Mouse (Mus musculus) layer of hippocampus, postnatal 14 days (tissue): Measurements from ENCODE around the gene Cplx2. TPM values are rescaled to one million over a fixed set of nuclear protein-coding genes. Genes with fewer than 3 reads are reported as not detected.

Experiments
- DNase-seq, 2 experiments: peaks; one replicate each; pipeline ENCODE4 v3.0.0; 2021 to 2022; ENCODE audit warnings: low spot score in 2 of 2, mixed read lengths in 1 of 2
- long read RNA-seq, 2 experiments: library from polyadenylated mRNA; stranded (forward); transcript quantifications; one replicate each; pipeline ENCODE4 v2.0.0; 2021
- total RNA-seq, 2 experiments: library from RNA; stranded (reverse); gene quantifications; 2 replicates each; pipeline ENCODE4 v1.2.3; 2021

Gene Cplx2
- total RNA-seq = 100 to 1,000 TPM; 818 to 860 TPM
- long read RNA-seq, experiment 1, full-length matches to known transcripts = 4 of 235 reads
- long read RNA-seq, experiment 1, partial matches to known transcripts = 1 of 235 reads
- long read RNA-seq, experiment 1, other reads (novel, unspliced or antisense) = 230 of 235 reads
- long read RNA-seq, experiment 2, full-length matches to known transcripts = 3 of 6 reads
- long read RNA-seq, experiment 2, partial matches to known transcripts = 1 of 6 reads
- long read RNA-seq, experiment 2, other reads (novel, unspliced or antisense) = 2 of 6 reads

- DNase-seq = no peak
These were observed at the start of gene Cplx2 for GRCm38 (mm10) chr13:54371049-54371386. Cplx2 (plus strand) TSS chr13:54371349.

- no peak for DNase-seq
These were observed 48.5 kb upstream of the Cplx2 start for GRCm38 (mm10) chr13:54322396-54323306.

GRCm38 (mm10) chr13:54323307-54324165 is 47.6 kb upstream of the Cplx2 start:
- no peak for DNase-seq

GRCm38 (mm10) chr13:54324178-54324577 is 47.0 kb upstream of the Cplx2 start:
- no peak for DNase-seq

- peak in 1 of 2 experiments; percentile 68 for DNase-seq
These were observed 45.3 kb upstream of the Cplx2 start for GRCm38 (mm10) chr13:54325814-54326213.

GRCm38 (mm10) chr13:54326686-54327447 is 44.3 kb upstream of the Cplx2 start:
- no peak for DNase-seq

- no peak for DNase-seq
These were observed 43.1 kb upstream of the Cplx2 start for GRCm38 (mm10) chr13:54328029-54328428.

GRCm38 (mm10) chr13:54328954-54329490 is 42.1 kb upstream of the Cplx2 start:
- no peak for DNase-seq

- DNase-seq = no peak
These were observed 39.1 kb upstream of the Cplx2 start for GRCm38 (mm10) chr13:54331825-54332675.

GRCm38 (mm10) chr13:54332921-54333477 is 38.1 kb upstream of the Cplx2 start:
- DNase-seq = no peak

GRCm38 (mm10) chr13:54337058-54337457 is 34.1 kb upstream of the Cplx2 start:
- no peak for DNase-seq

- DNase-seq = no peak
These were observed 33.6 kb upstream of the Cplx2 start for GRCm38 (mm10) chr13:54337541-54337940.

- no peak for DNase-seq
These were observed 32.3 kb upstream of the Cplx2 start for GRCm38 (mm10) chr13:54338815-54339214.

GRCm38 (mm10) chr13:54345885-54346647 is 25.1 kb upstream of the Cplx2 start:
- DNase-seq = no peak

GRCm38 (mm10) chr13:54348011-54348410 is 23.1 kb upstream of the Cplx2 start:
- DNase-seq = no peak

GRCm38 (mm10) chr13:54349126-54349759 is 21.9 kb upstream of the Cplx2 start:
- DNase-seq = no peak

- no peak for DNase-seq
These were observed 13.7 kb upstream of the Cplx2 start for GRCm38 (mm10) chr13:54357420-54357819.

- DNase-seq = no peak
These were observed 12.0 kb upstream of the Cplx2 start for GRCm38 (mm10) chr13:54359181-54359580.
